10 mouse cellular contexts compared by ENCODE assay signal in the genomic region with DNA sequence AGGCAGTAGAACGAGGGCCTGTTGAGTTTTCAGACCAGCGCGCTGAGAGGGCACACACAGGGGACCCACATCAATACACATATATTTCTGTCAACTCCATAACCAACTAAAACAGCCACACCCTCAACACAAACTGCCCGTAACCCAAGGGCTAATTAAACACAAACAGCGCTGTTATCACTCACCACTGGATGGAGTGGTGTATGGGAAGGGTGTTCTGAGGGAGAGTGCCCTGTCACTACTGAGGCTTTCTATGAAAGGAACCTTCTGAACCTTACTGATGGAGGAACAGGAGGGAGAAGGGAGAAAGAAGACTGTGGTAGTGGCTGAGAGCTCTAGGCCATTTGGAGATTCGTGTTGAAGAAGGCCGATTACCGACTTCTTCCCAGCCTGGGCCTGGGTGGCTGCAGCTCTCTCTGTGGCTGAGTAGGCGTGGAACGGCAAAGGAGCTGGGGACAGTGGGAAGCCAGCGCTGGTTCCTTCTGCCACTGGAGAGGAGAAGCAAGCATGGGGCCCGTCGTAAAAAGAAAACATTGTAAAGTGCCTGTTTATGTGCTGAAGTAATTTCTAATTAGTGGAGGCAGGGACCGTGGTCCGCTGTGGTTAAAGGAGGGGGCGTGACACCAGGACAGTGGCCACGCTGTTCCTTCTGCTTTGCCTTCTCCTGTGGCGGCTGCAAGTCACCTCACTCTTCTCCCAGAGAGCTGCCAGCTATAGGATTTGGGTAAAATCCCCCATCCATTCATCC.
DNase-seq lines count a peak whose midpoint lies in the region; ATAC-seq lines count a peak whose summit lies in the region.
"Had no signal": no experiment of that assay in that cellular context is flagged by ENCODE, and none has a peak within 500 bp of the region (broad histone marks: within the 10 kb centered on the region; RNA-seq: fewer than 3 reads in every experiment).

No protein-coding gene starts in this region.

- peaks cover 13% of the 10 kb centered on the region for H3K4me1 ChIP-seq in lung, embryonic 16.5 days (replicated peaks; ENCODE audit: control insufficient read depth, insufficient read depth, low read length)
- peaks cover 8% of the 10 kb centered on the region; the same call in 1 of the 2 replicates for H3K4me1 ChIP-seq in limb, embryonic 11.5 days (ENCODE audit: control insufficient read depth, insufficient read depth, low read length)

- no peaks in the 10 kb centered on the region for H3K9me3 ChIP-seq in lung, embryonic 16.5 days (ENCODE audit: control insufficient read depth, low read length)
- no peaks in the 10 kb centered on the region for H3K9me3 ChIP-seq in limb, embryonic 11.5 days (ENCODE audit: control insufficient read depth, low read length)

- no peak overlapping the region for H3K4me2 ChIP-seq in lung, embryonic 16.5 days (ENCODE audit: low read depth, low read length)
- H3K4me2 ChIP-seq in limb, embryonic 11.5 days (ENCODE audit: low read depth, severe bottlenecking), result peak overlapping the region; percentile 13

- no peaks in the 10 kb centered on the region for H3K36me3 ChIP-seq in lung, embryonic 16.5 days (ENCODE audit: control insufficient read depth, insufficient read depth, low read length)
- H3K36me3 ChIP-seq in limb, embryonic 11.5 days (ENCODE audit: control insufficient read depth, insufficient read depth, low read length), result no peaks in the 10 kb centered on the region

- DNase-seq in frontal cortex, postnatal 14 days (ENCODE audit: low spot score in 2 of 2), result no peak
- no peak for DNase-seq in lung, postnatal 10 days
- peak; percentile 39 for DNase-seq in limb, embryonic 11.5 days (ENCODE audit: low spot score)
- DNase-seq in retina, embryonic 14.5 days (ENCODE audit: low spot score), result peak; percentile 32
- DNase-seq in spleen, postnatal 36 days (ENCODE audit: low spot score in 2 of 2), result no peak
- no peak for DNase-seq in urinary bladder, adult 18-20 months (ENCODE audit: low spot score in 2 of 2)
- DNase-seq: cerebellum, adult 2 months; gastrocnemius, postnatal 36 days had no signal

- H3K9ac ChIP-seq in lung, embryonic 16.5 days (ENCODE audit: low read length), result no peak overlapping the region
- no peak overlapping the region for H3K9ac ChIP-seq in limb, embryonic 11.5 days (ENCODE audit: low read length)

- peak overlapping the region; percentile 3; the same call in 1 of the 2 replicates for H3K27ac ChIP-seq in lung, embryonic 16.5 days (ENCODE audit: low read length)
- H3K27ac ChIP-seq in limb, embryonic 11.5 days (replicated peaks; ENCODE audit: low read depth, low read length), result no peak overlapping the region

- 33% methylated on average over 18 of the region's 18 CpGs for WGBS in lung, embryonic 16.5 days
- 19% methylated on average over 18 of the region's 18 CpGs for WGBS in limb, embryonic 11.5 days

- H3K27me3 ChIP-seq in lung, embryonic 16.5 days (ENCODE audit: control insufficient read depth, insufficient read depth, low read depth, low read length), result no peaks in the 10 kb centered on the region
- peaks cover 3% of the 10 kb centered on the region; the same call in 1 of the 2 replicates for H3K27me3 ChIP-seq in limb, embryonic 11.5 days (ENCODE audit: control insufficient read depth, insufficient read depth, low read length)

- peak; percentile 88 for ATAC-seq in frontal cortex, adult (ENCODE audit: low TSS enrichment)
- no peak for ATAC-seq in lung, embryonic 16.5 days (ENCODE audit: low read depth)
- ATAC-seq in limb, embryonic 11.5 days (ENCODE audit: insufficient number of reproducible peaks, low FRiP score, low TSS enrichment, low read depth), result no peak

- no peak overlapping the region for H3K4me3 ChIP-seq in lung, embryonic 16.5 days (ENCODE audit: low read length)
- H3K4me3 ChIP-seq in limb, embryonic 11.5 days (ENCODE audit: low read depth, low read length), result no peak overlapping the region

Comparison
In these comparisons a context has a peak if more than half of its experiments do, and no peak if none do; other contexts are left out.
1. DNase-seq: peak in limb, embryonic 11.5 days (single experiment) and retina, embryonic 14.5 days (single experiment); none in frontal cortex, postnatal 14 days (0 of 2), lung, postnatal 10 days (single experiment), spleen, postnatal 36 days (0 of 2) and urinary bladder, adult 18-20 months (0 of 2).